Mouse (Mus musculus) layer of hippocampus, postnatal 10 days (tissue): ENCODE measurements at regions not wholly inside any gene's neighbourhood (a gene's known extent, or its start where the extent isn't known, plus 50 kb on each side); places are given as distances from the start of the nearest gene placed in this dataset.

Experiments
- DNase-seq, 2 experiments: peaks; one replicate each; pipeline ENCODE4 v3.0.0; 2021; ENCODE audit warnings: low spot score in 2 of 2

- no peak for DNase-seq
Observed at GRCm38 (mm10) chr1:167905424-167905823, 216.4 kb downstream of the Lmx1a start.

- DNase-seq, result no peak
Observed at GRCm38 (mm10) chr1:167912074-167912473, 223.0 kb downstream of the Lmx1a start.

- DNase-seq, result peak; percentile 93 to 95
Observed at GRCm38 (mm10) chr1:167914982-167915561, 226.0 kb downstream of the Lmx1a start.

GRCm38 (mm10) chr1:167915578-167916275 lies 226.7 kb downstream of the Lmx1a start:
- DNase-seq, result no peak

GRCm38 (mm10) chr1:167922917-167923316 lies 233.9 kb downstream of the Lmx1a start:
- no peak for DNase-seq

GRCm38 (mm10) chr1:167928060-167928467 lies 239.0 kb downstream of the Lmx1a start:
- DNase-seq, result no peak

GRCm38 (mm10) chr1:167929729-167930341 lies 240.8 kb downstream of the Lmx1a start:
- peak in 1 of 2 experiments; percentile 41 for DNase-seq

- DNase-seq, result peak; percentile 56 to 64
Observed at GRCm38 (mm10) chr1:167932088-167932487, 243.1 kb downstream of the Lmx1a start.

GRCm38 (mm10) chr1:167936726-167937125 lies 247.7 kb downstream of the Lmx1a start:
- DNase-seq, result no peak

GRCm38 (mm10) chr1:167938176-167938575 lies 249.1 kb downstream of the Lmx1a start:
- no peak for DNase-seq

- DNase-seq, result peak in 1 of 2 experiments; percentile 42
Observed at GRCm38 (mm10) chr1:167942037-167942470, 253.0 kb downstream of the Lmx1a start.

- no peak for DNase-seq
Observed at GRCm38 (mm10) chr1:167943121-167943520, 254.1 kb downstream of the Lmx1a start.

- DNase-seq, result no peak
Observed at GRCm38 (mm10) chr1:167945615-167946252, 256.7 kb downstream of the Lmx1a start.

- no peak for DNase-seq
Observed at GRCm38 (mm10) chr1:167947866-167948265, 258.8 kb downstream of the Lmx1a start.

GRCm38 (mm10) chr1:167951717-167952116 lies 262.7 kb downstream of the Lmx1a start:
- no peak for DNase-seq

- no peak for DNase-seq
Observed at GRCm38 (mm10) chr1:167958531-167958930, 269.5 kb downstream of the Lmx1a start.

- DNase-seq, result no peak
Observed at GRCm38 (mm10) chr1:167969545-167969944, 280.5 kb downstream of the Lmx1a start.

- DNase-seq, result no peak
Observed at GRCm38 (mm10) chr1:167969985-167970384, 280.9 kb downstream of the Lmx1a start.

- no peak for DNase-seq
Observed at GRCm38 (mm10) chr1:167976708-167977107, 287.7 kb downstream of the Lmx1a start.

- DNase-seq, result no peak
Observed at GRCm38 (mm10) chr1:167979187-167979586, 290.1 kb downstream of the Lmx1a start.

- DNase-seq, result no peak
Observed at GRCm38 (mm10) chr1:167979588-167979987, 290.6 kb downstream of the Lmx1a start.

- DNase-seq, result no peak
Observed at GRCm38 (mm10) chr1:167981292-167981691, 292.3 kb downstream of the Lmx1a start.
